Mouse (Mus musculus) erythroblast, embryonic 14.5 days (primary cell): ENCODE measurements around the gene Fam53b.

Experiments
- GATA1 ChIP-seq: IDR thresholded peaks from 2 replicates; pipeline ENCODE4 v1.6.1; 2012; ENCODE audit warnings: low read length, inconsistent platforms, mixed read lengths
- TAL1 ChIP-seq: IDR thresholded peaks from 3 replicates; pipeline ENCODE4 v1.6.1; 2012; ENCODE audit warnings: low read length, inconsistent platforms, mixed read lengths

GRCm38 (mm10) chr7:132670863-132671165 is 142.9 kb downstream of the Fam53b start:
- no peak for TF ChIP-seq GATA1
- TF ChIP-seq TAL1 = no peak
